Mouse (Mus musculus) liver, embryonic 16.5 days (tissue): ENCODE data around the gene Morc2a. TPM values are rescaled to one million over a fixed set of nuclear protein-coding genes. Genes with fewer than 3 reads are reported as not detected.

ENCODE experiments used
- ATAC-seq: fragments of 200-750 bp; cut with Nextera tagmentation; 2 replicates; pipeline ENCODE4 v1.8.0; 2017; ENCODE audit warnings: low read depth, mild to moderate bottlenecking, moderate number of reproducible peaks, moderate library complexity
- H3K27ac ChIP-seq: fragments of 300-500 bp; sonication (generic); 2 replicates; pipeline ENCODE4 v1.5.1; 2014; ENCODE audit warnings: mild to moderate bottlenecking, low read length
- H3K27me3 ChIP-seq: fragments of 300-500 bp; sonication (generic); 2 replicates; pipeline ENCODE4 v1.6.1; 2014; ENCODE audit warnings: low read depth, low read length, mixed read lengths; ENCODE audit not compliant: control insufficient read depth, insufficient read depth
- H3K36me3 ChIP-seq: fragments of 300-500 bp; sonication (generic); 2 replicates; pipeline ENCODE4 v1.6.1; 2014; ENCODE audit warnings: mild to moderate bottlenecking; ENCODE audit not compliant: control insufficient read depth, insufficient read depth
- H3K4me1 ChIP-seq: fragments of 300-500 bp; sonication (generic); 2 replicates; pipeline ENCODE4 v1.6.1; 2014; ENCODE audit warnings: low read depth, low read length, mixed read lengths; ENCODE audit not compliant: control insufficient read depth
- H3K4me2 ChIP-seq: fragments of 300-500 bp; sonication (generic); 2 replicates; pipeline ENCODE4 v1.6.1; 2014; ENCODE audit warnings: low read depth, low read length, mixed read lengths
- H3K4me3 ChIP-seq: fragments of 300-500 bp; sonication (generic); 2 replicates; pipeline ENCODE4 v1.5.1; 2014; ENCODE audit warnings: low read depth, mild to moderate bottlenecking, low read length
- H3K9ac ChIP-seq: fragments of 300-500 bp; sonication (generic); 2 replicates; pipeline ENCODE4 v1.6.1; 2014; ENCODE audit warnings: low read depth, low read length
- H3K9me3 ChIP-seq: fragments of 300-500 bp; sonication (generic); replicated peaks from 2 replicates; pipeline ENCODE4 v1.6.1; 2016; ENCODE audit warnings: low read length; ENCODE audit not compliant: control insufficient read depth
- WGBS: fragments of 180-500 bp; shearing (Covaris S2); extraction: QIAGEN DNeasy Blood & Tissue Kit; methylation state at CpG from one replicate; pipeline ENCODE4 v1.1.7; 2014; ENCODE audit not compliant: insufficient replicate concordance; 5-methylcytosine and 5-hydroxymethylcytosine counted together
- polyA plus RNA-seq: library from polyadenylated mRNA; unstranded; fragments of >200 nt; fragmentation: Nextera tagmentation; extraction: Ambion mirVana; gene quantifications from 2 replicates; pipeline ENCODE4 v1.2.1, GENCODE M21; 2015

The Morc2a gene
- polyA plus RNA-seq, 1 experiment from 2014 or later = 5.8 TPM

DNA sequence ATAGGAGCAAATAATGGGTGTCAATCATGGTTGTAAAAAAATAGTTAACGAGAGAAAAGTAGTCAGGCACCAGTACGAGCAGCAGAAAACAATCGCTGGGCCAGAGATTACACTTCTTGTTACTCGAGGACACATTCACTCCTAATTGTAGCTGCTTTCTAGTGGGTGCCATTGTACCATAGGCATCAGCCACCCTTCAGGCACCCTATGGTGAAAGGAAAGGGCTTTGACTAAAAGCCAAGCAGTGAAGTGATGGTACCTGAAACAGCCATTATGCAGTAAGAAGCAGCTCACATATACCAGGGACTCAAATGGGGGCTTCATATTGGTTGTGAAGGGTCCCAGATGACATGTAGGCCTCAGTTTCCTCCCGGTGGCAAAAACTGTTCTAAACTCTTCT is 1.3 kb upstream of the Morc2a start:
- WGBS = 79% methylated on average over 5 of the region's 5 CpGs
- Histone ChIP-seq H3K4me3 (peak overlapping the region; percentile 94), H3K27me3 (no peaks in the 10 kb centered on the region), H3K36me3 (peaks cover 33% of the 10 kb centered on the region), H3K9ac (peak overlapping the region; percentile 96), H3K4me1 (peaks cover 13% of the 10 kb centered on the region), H3K27ac (no peak overlapping the region), H3K4me2 (peak overlapping the region; percentile 78), H3K9me3 (no peaks in the 10 kb centered on the region; the same call in 1 of the 2 replicates)
- no peak for ATAC-seq

DNA sequence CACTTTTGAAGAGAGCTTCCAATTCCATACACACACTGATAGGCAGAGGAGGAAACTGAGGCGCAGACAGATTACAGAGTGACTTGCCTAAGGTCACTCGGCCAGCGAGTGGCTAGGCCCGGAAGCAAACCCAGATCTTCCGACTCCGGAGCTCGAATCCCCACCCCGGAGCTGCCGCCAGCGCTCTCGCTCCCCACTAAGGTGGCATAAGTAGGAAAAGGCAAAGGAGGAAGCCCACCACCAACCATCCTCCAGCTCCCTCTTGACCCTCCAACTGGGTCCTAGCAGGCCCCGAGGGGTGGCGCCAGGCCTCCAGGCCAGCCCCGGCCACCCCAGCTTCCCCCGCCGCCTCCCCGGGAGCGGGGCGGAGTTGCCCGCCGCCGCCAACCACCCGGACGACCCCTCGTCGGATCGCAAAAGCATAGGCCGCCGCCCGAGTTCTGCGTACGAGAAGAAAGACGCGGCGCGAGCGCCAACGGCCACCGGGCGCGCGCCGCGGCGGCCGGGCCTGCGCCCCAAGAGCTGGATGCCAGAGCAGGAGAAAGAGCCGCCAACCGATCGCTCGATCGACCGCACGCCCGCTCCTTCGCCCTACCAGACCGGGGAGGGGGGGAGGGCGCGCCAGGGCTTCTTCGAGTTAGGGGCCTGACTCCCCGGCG is 557 bp upstream of the Morc2a start:
- H3K36me3 ChIP-seq = peaks cover 27% of the 10 kb centered on the region

DNA sequence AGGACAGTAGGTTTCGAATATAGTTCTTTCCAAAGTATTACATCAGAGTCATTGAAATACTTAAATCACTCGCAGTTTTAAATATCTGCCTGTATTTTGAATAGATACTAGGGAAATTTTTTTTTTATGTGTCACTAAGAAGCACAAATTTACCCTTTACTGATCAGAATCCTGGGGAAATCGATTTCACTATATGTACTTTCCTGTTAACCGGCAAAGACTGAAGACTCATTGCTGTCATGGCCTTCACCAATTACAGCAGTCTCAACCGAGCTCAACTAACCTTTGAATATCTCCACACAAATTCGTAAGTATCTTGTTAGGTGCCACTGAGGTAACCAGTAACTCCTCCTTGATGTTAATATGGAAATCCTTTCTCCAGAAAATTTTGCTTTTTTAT is 1.1 kb downstream of the Morc2a start:
- WGBS = 83% methylated on average over 6 of the region's 6 CpGs
- H3K4me2 ChIP-seq = peak overlapping the region; percentile 99
- no peak for ATAC-seq
- no peak overlapping the region for H3K27ac ChIP-seq
- peak overlapping the region; percentile 94 for H3K4me3 ChIP-seq
- H3K36me3 ChIP-seq = peaks cover 11% of the 10 kb centered on the region
- peaks cover 13% of the 10 kb centered on the region for H3K4me1 ChIP-seq
- H3K9me3 ChIP-seq = no peaks in the 10 kb centered on the region; the same call in 1 of the 2 replicates
- peak overlapping the region; percentile 82; the same call in 1 of the 2 replicates for H3K9ac ChIP-seq
- no peaks in the 10 kb centered on the region for H3K27me3 ChIP-seq

More for the DNA sequence above, 557 bp upstream of the Morc2a start:
- peak overlapping the region; percentile 91 for H3K27ac ChIP-seq
- H3K4me1 ChIP-seq = peaks cover 13% of the 10 kb centered on the region
- H3K9me3 ChIP-seq = no peaks in the 10 kb centered on the region; the same call in 1 of the 2 replicates
- H3K9ac ChIP-seq = peak overlapping the region; percentile 96
- peak overlapping the region; percentile 94 for H3K4me3 ChIP-seq
- no peaks in the 10 kb centered on the region for H3K27me3 ChIP-seq
- H3K4me2 ChIP-seq = peak overlapping the region; percentile 78
- WGBS = under 1% methylated on average over 61 of the region's 62 CpGs
- peak; percentile 4 for ATAC-seq

DNA sequence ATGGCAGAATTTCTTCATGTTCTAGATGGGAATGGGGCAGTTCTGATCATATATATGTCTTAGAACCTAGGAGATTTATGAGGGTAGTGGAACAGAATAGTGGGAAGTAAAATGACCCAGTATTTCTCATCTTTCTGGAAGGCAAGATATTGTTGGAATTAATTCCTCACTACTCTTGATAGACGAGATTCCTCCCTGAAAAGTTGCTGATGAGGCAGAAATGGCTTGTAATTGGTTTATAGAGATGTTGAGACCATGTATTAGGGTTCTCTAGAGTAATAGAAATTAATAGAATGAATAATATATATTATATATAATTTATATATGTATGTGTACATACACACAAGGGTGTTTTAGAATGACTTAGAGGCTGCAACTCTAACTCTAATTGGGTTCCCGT is 13.0 kb downstream of the Morc2a start:
- H3K4me3 ChIP-seq = no peak overlapping the region
- H3K36me3 ChIP-seq = peaks cover 3% of the 10 kb centered on the region; the same call in 1 of the 2 replicates
- WGBS = 80% methylated on average over 2 of the region's 2 CpGs
- H3K27ac ChIP-seq = no peak overlapping the region
- no peaks in the 10 kb centered on the region for H3K9me3 ChIP-seq
- H3K4me1 ChIP-seq = no peaks in the 10 kb centered on the region
- H3K27me3 ChIP-seq = no peaks in the 10 kb centered on the region
- no peak overlapping the region for H3K9ac ChIP-seq
- no peak overlapping the region for H3K4me2 ChIP-seq
- no peak for ATAC-seq

DNA sequence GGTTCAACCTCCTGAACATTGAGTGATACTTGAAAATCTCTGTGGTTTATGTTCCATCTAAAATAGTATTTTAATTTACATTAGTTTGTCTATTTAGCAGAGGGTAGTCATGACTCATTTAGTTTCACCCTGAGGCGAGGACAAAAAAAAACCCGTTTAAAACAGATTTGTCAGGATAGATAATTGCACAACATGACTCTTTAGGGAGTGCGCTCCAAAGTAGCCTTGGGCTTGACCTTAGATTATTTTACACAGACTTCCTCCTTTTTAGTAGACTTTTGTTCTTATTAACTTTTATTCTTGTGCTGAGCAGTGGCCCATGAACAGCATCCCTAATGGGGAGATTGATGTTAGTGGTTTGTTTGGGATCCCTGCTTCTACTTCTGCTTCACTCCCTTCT is 18.5 kb downstream of the Morc2a start:
- 70% methylated on average over 3 of the region's 3 CpGs for WGBS
- Histone ChIP-seq H3K27me3 (no peaks in the 10 kb centered on the region), H3K4me2 (no peak overlapping the region), H3K27ac (no peak overlapping the region), H3K9me3 (no peaks in the 10 kb centered on the region), H3K36me3 (peaks cover 3% of the 10 kb centered on the region), H3K4me1 (no peaks in the 10 kb centered on the region), H3K9ac (no peak overlapping the region), H3K4me3 (no peak overlapping the region)
- no peak for ATAC-seq

DNA sequence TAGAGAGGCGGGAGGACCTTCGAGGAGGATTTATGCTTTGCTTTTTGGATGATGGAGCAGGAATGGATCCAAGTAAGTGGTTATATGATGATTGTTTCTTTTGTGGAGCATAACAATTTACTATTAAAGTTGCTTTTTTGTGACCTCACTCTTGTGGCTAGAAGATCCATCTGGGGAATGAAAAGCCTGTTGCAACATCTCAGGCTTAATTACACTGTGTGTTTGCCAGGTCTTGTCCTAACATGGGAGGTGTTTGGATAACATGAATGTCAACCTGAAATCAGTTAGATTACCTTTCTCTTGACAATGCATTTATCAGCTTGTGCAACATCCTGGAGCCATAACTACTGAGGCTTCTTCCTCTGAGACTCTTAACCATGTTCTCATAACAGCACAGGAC is 19.8 kb downstream of the Morc2a start:
- no peak overlapping the region for H3K9ac ChIP-seq
- H3K4me2 ChIP-seq = no peak overlapping the region
- peaks cover 4% of the 10 kb centered on the region for H3K36me3 ChIP-seq
- 0 out of 2 replicates have a peak, but pooled peaks have one; percentile 19 for ATAC-seq
- no peaks in the 10 kb centered on the region for H3K27me3 ChIP-seq
- H3K27ac ChIP-seq = no peak overlapping the region
- WGBS = 75% methylated on average over 2 of the region's 2 CpGs
- H3K4me1 ChIP-seq = no peaks in the 10 kb centered on the region
- no peak overlapping the region for H3K4me3 ChIP-seq
- H3K9me3 ChIP-seq = no peaks in the 10 kb centered on the region

DNA sequence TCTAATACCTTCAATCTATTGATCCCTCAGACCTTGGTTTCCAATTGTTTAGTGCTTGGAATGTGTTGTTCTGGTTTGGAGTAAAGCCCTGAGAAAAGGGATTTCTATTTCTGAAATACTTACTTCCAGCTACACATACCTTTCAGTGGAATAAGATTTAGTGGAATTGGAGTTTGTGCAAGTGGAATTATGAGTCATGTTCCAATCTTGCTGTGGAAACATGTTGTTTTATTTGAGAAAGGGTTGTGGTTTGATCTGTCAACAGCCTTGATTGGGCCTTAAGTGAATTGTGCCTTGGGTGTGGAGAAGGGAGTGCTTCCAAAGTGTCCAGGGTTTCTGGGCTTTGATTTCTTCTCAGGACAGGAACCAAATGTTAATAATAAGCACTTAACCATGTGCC is 20.9 kb downstream of the Morc2a start:
- Histone ChIP-seq H3K27me3 (no peaks in the 10 kb centered on the region), H3K4me2 (no peak overlapping the region), H3K36me3 (peaks cover 6% of the 10 kb centered on the region), H3K9me3 (no peaks in the 10 kb centered on the region), H3K27ac (no peak overlapping the region), H3K9ac (no peak overlapping the region), H3K4me1 (no peaks in the 10 kb centered on the region), H3K4me3 (no peak overlapping the region)
- ATAC-seq = no peak

DNA sequence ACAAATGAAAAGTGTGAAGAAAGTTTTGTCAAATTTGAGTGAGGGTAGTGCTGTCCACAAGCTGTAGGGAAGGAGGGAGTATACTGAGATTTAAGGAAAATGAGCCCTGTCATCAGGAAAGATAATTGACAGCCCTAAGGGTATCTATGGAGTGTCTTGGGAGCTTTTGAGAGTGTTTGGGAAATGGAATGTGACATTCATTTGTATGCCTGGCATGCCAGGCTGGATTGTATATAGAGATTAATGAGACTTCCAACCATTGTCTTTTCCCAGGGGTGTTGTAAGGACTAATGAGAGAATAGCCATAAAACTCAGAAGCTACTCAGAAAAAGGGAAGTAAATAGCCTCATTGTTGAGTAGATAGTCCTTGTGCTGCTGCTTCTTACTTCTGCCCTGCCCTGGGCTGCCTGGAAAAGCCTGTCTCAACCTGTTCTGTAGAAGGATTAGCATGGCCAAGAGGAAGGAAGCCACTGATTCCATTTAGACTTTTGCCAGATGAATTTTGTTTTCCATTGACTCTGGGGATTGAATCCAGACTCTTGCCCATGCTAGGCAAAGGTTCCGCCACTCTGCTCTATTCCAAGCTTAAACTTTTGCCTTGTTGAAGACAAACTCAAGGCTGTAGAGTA is 22.1 kb downstream of the Morc2a start:
- Histone ChIP-seq H3K27me3 (no peaks in the 10 kb centered on the region), H3K4me3 (no peak overlapping the region), H3K9ac (no peak overlapping the region), H3K9me3 (no peaks in the 10 kb centered on the region), H3K27ac (no peak overlapping the region), H3K36me3 (peaks cover 12% of the 10 kb centered on the region), H3K4me1 (no peaks in the 10 kb centered on the region), H3K4me2 (no peak overlapping the region)
- ATAC-seq = no peak
- 74% methylated on average over 1 of the region's 1 CpGs for WGBS

DNA sequence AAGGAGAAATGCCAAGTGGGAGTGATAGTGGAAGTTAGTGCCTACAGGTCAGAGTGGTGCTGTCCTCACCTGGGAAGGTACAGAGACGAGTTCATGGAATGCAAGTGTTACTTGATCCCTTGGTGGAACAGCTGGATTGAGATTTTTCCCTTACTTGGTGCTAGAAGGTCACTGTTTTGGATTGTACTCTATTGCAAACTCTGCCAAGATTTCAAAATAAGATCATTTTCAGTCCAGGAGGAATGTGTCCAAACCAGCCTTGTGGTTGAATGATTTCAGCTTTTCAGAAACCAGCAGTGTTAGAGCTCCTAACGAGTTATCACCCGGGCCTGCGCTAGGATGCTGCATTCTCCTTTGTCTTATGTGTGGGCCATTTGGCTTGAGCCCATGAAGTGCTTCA is 25.6 kb downstream of the Morc2a start:
- Histone ChIP-seq H3K27ac (no peak overlapping the region), H3K4me2 (no peak overlapping the region), H3K27me3 (no peaks in the 10 kb centered on the region), H3K4me1 (no peaks in the 10 kb centered on the region), H3K36me3 (peaks cover 26% of the 10 kb centered on the region), H3K9ac (no peak overlapping the region), H3K4me3 (no peak overlapping the region), H3K9me3 (no peaks in the 10 kb centered on the region)
- WGBS = 71% methylated on average over 4 of the region's 4 CpGs
- no peak for ATAC-seq
